Mouse (Mus musculus): ENCODE measurements around the gene Serpinb13.
"Not testable (repeated sequence)": the region's sequence is repeated elsewhere in the genome, so short reads cannot be mapped to it uniquely, and the experiment has no call there.

Gene Serpinb13

GRCm38 (mm10) chr1:106980684-106981083 lies at the start of gene Serpinb13:
TSS of gene Serpinb13 (plus strand) at chr1:106980984.
- no peak for DNase-seq (ENCODE audit: low read depth, low spot score)

GRCm38 (mm10) chr1:106931954-106932353 lies 48.8 kb upstream of the Serpinb13 start:
- no peak for DNase-seq (ENCODE audit: low read depth, low spot score)

- DNase-seq (ENCODE audit: low read depth, low spot score), result no peak
Observed at GRCm38 (mm10) chr1:106933658-106934057, 47.1 kb upstream of the Serpinb13 start.

- no peak for DNase-seq (ENCODE audit: low read depth, low spot score)
Observed at GRCm38 (mm10) chr1:106934265-106934664, 46.5 kb upstream of the Serpinb13 start, which contains the start of gene Serpinb12. TSS of gene Serpinb12 (plus strand) at chr1:106934449.

- DNase-seq (ENCODE audit: low read depth, low spot score), result no peak
Observed at GRCm38 (mm10) chr1:106947217-106947616, 33.6 kb upstream of the Serpinb13 start.

- DNase-seq (ENCODE audit: low read depth, low spot score), result no peak
Observed at GRCm38 (mm10) chr1:106959981-106960380, 20.8 kb upstream of the Serpinb13 start.

GRCm38 (mm10) chr1:106961023-106961422 lies 19.8 kb upstream of the Serpinb13 start:
- DNase-seq (ENCODE audit: low read depth, low spot score), result peak; percentile 5

GRCm38 (mm10) chr1:106983092-106983491 lies 2.3 kb downstream of the Serpinb13 start:
- no peak for DNase-seq (ENCODE audit: low read depth, low spot score)

- no peak for DNase-seq (ENCODE audit: low read depth, low spot score)
Observed at GRCm38 (mm10) chr1:106983865-106984264, 3.1 kb downstream of the Serpinb13 start.

- DNase-seq (ENCODE audit: low read depth, low spot score), result no peak
Observed at GRCm38 (mm10) chr1:107000424-107000823, 19.6 kb downstream of the Serpinb13 start.

- no peak for DNase-seq (ENCODE audit: low read depth, low spot score)
Observed at GRCm38 (mm10) chr1:107001754-107002153, 21.0 kb downstream of the Serpinb13 start.

GRCm38 (mm10) chr1:107006316-107006715 lies 25.5 kb downstream of the Serpinb13 start:
- no peak for DNase-seq (ENCODE audit: low read depth, low spot score)

GRCm38 (mm10) chr1:107014530-107014929 lies 33.7 kb downstream of the Serpinb13 start:
- peak; percentile 14 for DNase-seq (ENCODE audit: low read depth, low spot score)

- no peak for DNase-seq (ENCODE audit: low read depth, low spot score)
Observed at GRCm38 (mm10) chr1:107015210-107015609, 34.4 kb downstream of the Serpinb13 start.

GRCm38 (mm10) chr1:107025886-107026285 lies 45.1 kb downstream of the Serpinb13 start:
- no peak for DNase-seq (ENCODE audit: low read depth, low spot score)

- DNase-seq (ENCODE audit: low read depth, low spot score), result not testable (repeated sequence)
Observed at GRCm38 (mm10) chr1:107034236-107034635, 53.5 kb downstream of the Serpinb13 start.
